In the genomic region with DNA sequence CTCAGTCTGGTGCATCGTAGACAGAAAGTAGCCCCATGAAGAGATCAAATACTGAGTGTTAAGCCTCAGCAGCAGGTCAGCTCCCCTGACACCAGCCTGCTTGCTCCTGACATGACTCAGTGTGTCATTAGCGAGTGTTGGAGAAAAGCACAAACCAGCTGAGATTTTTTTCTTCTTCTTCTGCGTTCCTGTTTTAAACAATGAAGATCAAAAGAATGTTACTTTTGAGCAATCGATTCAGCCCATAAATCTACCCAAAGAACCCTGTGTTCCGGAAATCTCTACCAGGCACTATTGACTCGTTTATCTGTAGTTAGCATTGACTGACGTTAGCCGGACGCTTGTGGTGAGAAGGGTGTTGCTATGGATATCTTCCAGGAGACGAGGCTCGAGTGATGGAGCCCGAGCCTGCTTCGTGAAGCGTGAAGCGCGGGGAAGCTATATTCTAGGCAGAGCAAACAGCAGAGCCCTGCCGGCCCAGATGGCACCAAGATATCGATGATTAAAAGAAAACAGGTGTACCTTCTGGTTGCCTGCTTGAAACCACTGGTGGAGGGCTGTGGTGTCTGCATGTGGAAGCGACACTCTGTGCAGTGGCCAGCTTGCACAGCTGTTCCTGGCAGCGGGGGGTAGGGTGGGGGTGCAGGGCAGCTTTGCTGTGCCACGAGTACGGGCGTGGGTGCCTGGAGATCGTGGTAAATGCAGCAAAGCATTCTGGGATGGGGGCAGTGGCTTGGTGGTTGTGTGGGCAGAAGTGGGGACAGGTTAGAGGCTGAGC, we compare ENCODE assay signal across 8 mouse cellular contexts. TPM values are rescaled to one million over a fixed set of nuclear protein-coding genes. Genes with fewer than 3 reads are reported as not detected.
A peak's percentile ranks its signal among the peaks of the same experiment; 100 is the strongest.
DNase-seq lines count a peak whose midpoint lies in the region; ATAC-seq and TF ChIP-seq lines count a peak whose summit lies in the region.

No protein-coding gene starts in this region.

- peaks cover 93% of the 10 kb centered on the region for H3K4me1 ChIP-seq in G1E (ENCODE audit: insufficient read depth, low read depth, low read length)
- H3K4me1 ChIP-seq in hindbrain, embryonic 15.5 days (replicated peaks), result peaks cover 19% of the 10 kb centered on the region
- no peaks in the 10 kb centered on the region; the same call in 1 of the 2 replicates for H3K4me1 ChIP-seq in midbrain, postnatal 0 days (ENCODE audit: insufficient read depth, low read length)

- no peak for TF ChIP-seq CTCF in G1E (IDR thresholded peaks at IDR 0.05; ENCODE audit: low read depth, low read length)
- no peak for TF ChIP-seq CTCF in midbrain, postnatal 0 days (IDR thresholded peaks at IDR 0.05)

- H3K9ac ChIP-seq in hindbrain, embryonic 15.5 days, result no peak overlapping the region
- H3K9ac ChIP-seq in midbrain, postnatal 0 days (replicated peaks; ENCODE audit: low read length, poor library complexity, severe bottlenecking), result 0 out of 2 replicates have a peak overlapping the region, but pooled peaks have one; percentile 33

- peaks cover 15% of the 10 kb centered on the region; the same call in 1 of the 2 replicates for H3K27me3 ChIP-seq in G1E (ENCODE audit: insufficient read depth, low read length)
- H3K27me3 ChIP-seq in hindbrain, embryonic 15.5 days, result no peaks in the 10 kb centered on the region; the same call in 1 of the 2 replicates
- H3K27me3 ChIP-seq in midbrain, postnatal 0 days (ENCODE audit: insufficient read depth, low read length), result no peaks in the 10 kb centered on the region; the same call in 1 of the 2 replicates

- H3K36me3 ChIP-seq in G1E (replicated peaks), result no peaks in the 10 kb centered on the region
- no peaks in the 10 kb centered on the region for H3K36me3 ChIP-seq in hindbrain, embryonic 15.5 days
- H3K36me3 ChIP-seq in midbrain, postnatal 0 days (ENCODE audit: insufficient read depth, low read length), result no peaks in the 10 kb centered on the region

- H3K4me2 ChIP-seq in hindbrain, embryonic 15.5 days, result peak overlapping the region; percentile 34
- H3K4me2 ChIP-seq in midbrain, postnatal 0 days (ENCODE audit: low read depth, low read length, poor library complexity, severe bottlenecking), result peak overlapping the region; percentile 18; the same call in 1 of the 2 replicates

- peak; percentile 73 for ATAC-seq in G1E (ENCODE audit: extremely low read depth, insufficient number of reproducible peaks, low FRiP score, poor library complexity, severe bottlenecking)
- no peak for ATAC-seq in hindbrain, embryonic 15.5 days (ENCODE audit: low FRiP score, low read depth)
- ATAC-seq in midbrain, postnatal 0 days (ENCODE audit: low FRiP score), result peak; percentile 18; the same call in 1 of the 2 replicates

- H3K9me3 ChIP-seq in G1E (replicated peaks), result no peaks in the 10 kb centered on the region
- H3K9me3 ChIP-seq in hindbrain, embryonic 15.5 days, result no peaks in the 10 kb centered on the region
- H3K9me3 ChIP-seq in midbrain, postnatal 0 days (ENCODE audit: low read length), result no peaks in the 10 kb centered on the region

- peak; percentile 42 for DNase-seq in embryo, embryonic 10 days (ENCODE audit: low spot score)
- DNase-seq in embryo, embryonic 9.5 days (ENCODE audit: extremely low spot score), result no peak
- peak; percentile 43 for DNase-seq in G1E (ENCODE audit: low spot score)
- DNase-seq in midbrain, postnatal 0 days (ENCODE audit: low spot score), result peak; percentile 75
- DNase-seq in thymus, postnatal 36 days, result peak; percentile 65 to 72
- DNase-seq in adrenal gland, adult 18-20 months (ENCODE audit: low spot score in 2 of 2), result no peak
- DNase-seq in kidney, postnatal 10 days, result no peak

- 15% methylated on average over 24 of the region's 24 CpGs for WGBS in hindbrain, embryonic 15.5 days
- whole genome bisulfite sequencing in midbrain, postnatal 0 days, result 22% methylated on average over 24 of the region's 24 CpGs

- peak overlapping the region; percentile 60; the same call in 1 of the 2 replicates for H3K4me3 ChIP-seq in G1E (ENCODE audit: low read depth, low read length)
- H3K4me3 ChIP-seq in hindbrain, embryonic 15.5 days, result no peak overlapping the region
- H3K4me3 ChIP-seq in midbrain, postnatal 0 days (ENCODE audit: low read depth, low read length), result no peak overlapping the region

- peak overlapping the region; percentile 61 for H3K27ac ChIP-seq in hindbrain, embryonic 15.5 days (replicated peaks)
- peak overlapping the region; percentile 47 for H3K27ac ChIP-seq in midbrain, postnatal 0 days (ENCODE audit: low read depth, low read length)

RNA-seq across cellular contexts. Expression of gene Tpst2, which starts 5.5 kb away (rescaled TPM):
- total RNA-seq in G1E (2014; fragmentation: Nextera tagmentation), result 43.7 and 55.7 TPM in 2 replicates
- 32.9 and 37.3 TPM in 2 replicates for total RNA-seq in G1E (2017)
- 103 and 156 TPM in 2 replicates for polyA plus RNA-seq in G1E (2012)
- polyA plus RNA-seq in hindbrain, embryonic 15.5 days (2015; fragmentation: Nextera tagmentation; extraction: Ambion mirVana), result 28.5 and 31.8 TPM in 2 replicates
- 37.3 and 41.1 TPM in 2 replicates for total RNA-seq in midbrain, postnatal 0 days (2014; rRNA removed)
- 37.1 and 37.8 TPM in 2 replicates for polyA plus RNA-seq in midbrain, postnatal 0 days (2015; fragmentation: Nextera tagmentation; extraction: Ambion mirVana)
- 100 to 1,000 TPM; 208 to 233 TPM for total RNA-seq in adrenal gland, adult 18-20 months (2021)

RNA-seq across cellular contexts. Expression of gene Crybb1, which starts 15.3 kb away (rescaled TPM):
- total RNA-seq in G1E (2014; fragmentation: Nextera tagmentation), result not detected in 2 replicates
- total RNA-seq in G1E (2017), result not detected in 2 replicates
- 0.14 TPM in 1 of 2 replicates, not detected in the other for polyA plus RNA-seq in G1E (2012)
- polyA plus RNA-seq in hindbrain, embryonic 15.5 days (2015; fragmentation: Nextera tagmentation; extraction: Ambion mirVana), result 3.9 and 5.3 TPM in 2 replicates
- total RNA-seq in midbrain, postnatal 0 days (2014; rRNA removed), result 7.2 and 11.5 TPM in 2 replicates
- polyA plus RNA-seq in midbrain, postnatal 0 days (2015; fragmentation: Nextera tagmentation; extraction: Ambion mirVana), result 13.1 and 13.2 TPM in 2 replicates
- 1 to 10 TPM; 3.2 to 3.3 TPM for total RNA-seq in adrenal gland, adult 18-20 months (2021)

RNA-seq across cellular contexts. Expression of gene Cryba4, which starts 18.6 kb away (rescaled TPM):
- total RNA-seq in G1E (2014; fragmentation: Nextera tagmentation) (not detected in 2 replicates), G1E (2017) (0.98 TPM in 1 of 2 replicates, not detected in the other)
- 0.43 and 0.63 TPM in 2 replicates for polyA plus RNA-seq in G1E (2012)
- 1.4 and 1.5 TPM in 2 replicates for polyA plus RNA-seq in hindbrain, embryonic 15.5 days (2015; fragmentation: Nextera tagmentation; extraction: Ambion mirVana)
- total RNA-seq in midbrain, postnatal 0 days (2014; rRNA removed), result 1.6 and 2.4 TPM in 2 replicates
- 2.5 and 2.9 TPM in 2 replicates for polyA plus RNA-seq in midbrain, postnatal 0 days (2015; fragmentation: Nextera tagmentation; extraction: Ambion mirVana)
- 100 to 1,000 TPM in 1 of 2 experiments, 10 to 100 TPM in 1; 95.8 to 126 TPM for total RNA-seq in adrenal gland, adult 18-20 months (2021)

RNA-seq across cellular contexts. Expression of gene Tfip11, which starts 55.2 kb away (rescaled TPM):
- 19.4 and 21.7 TPM in 2 replicates for total RNA-seq in G1E (2014; fragmentation: Nextera tagmentation)
- total RNA-seq in G1E (2017), result 14.9 and 19.4 TPM in 2 replicates
- 54.1 and 58.2 TPM in 2 replicates for polyA plus RNA-seq in G1E (2012)
- 30.9 and 31.0 TPM in 2 replicates for polyA plus RNA-seq in hindbrain, embryonic 15.5 days (2015; fragmentation: Nextera tagmentation; extraction: Ambion mirVana)
- total RNA-seq in midbrain, postnatal 0 days (2014; rRNA removed), result 19.8 and 20.8 TPM in 2 replicates
- polyA plus RNA-seq in midbrain, postnatal 0 days (2015; fragmentation: Nextera tagmentation; extraction: Ambion mirVana), result 27.4 and 29.0 TPM in 2 replicates
- 10 to 100 TPM; 38.6 to 41.8 TPM for total RNA-seq in adrenal gland, adult 18-20 months (2021)

Comparison
In these comparisons a context has a peak if more than half of its experiments do, and no peak if none do; other contexts are left out.
1. DNase-seq: peak in embryo, embryonic 10 days (single experiment), G1E (single experiment), midbrain, postnatal 0 days (single experiment) and thymus, postnatal 36 days (2 of 2); none in embryo, embryonic 9.5 days (single experiment), adrenal gland, adult 18-20 months (0 of 2) and kidney, postnatal 10 days (single experiment).
2. RNA of gene Cryba4, which starts 18.6 kb away (total RNA-seq): 95.8 to 126 TPM in adrenal gland, adult 18-20 months; 1.6 to 2.4 TPM in midbrain, postnatal 0 days and 0.98 TPM in G1E; every median in the first group is over 10 times any median in the second.